Mouse (Mus musculus): ENCODE data around the gene Ascc3. TPM values are rescaled to one million over a fixed set of nuclear protein-coding genes. Genes with fewer than 3 reads are reported as not detected.

Ascc3 gene
- polyA plus RNA-seq, 1 experiment from 2014 or later, result 15.7 TPM

GRCm38 (mm10) chr10:50763457-50764310 is 171.2 kb downstream of the Ascc3 start:
- H3K27me3 ChIP-seq (replicated peaks), result peaks cover 3% of the 10 kb centered on the region; the same call in 1 of the 2 replicates
- H3K9me3 ChIP-seq (replicated peaks), result no peaks in the 10 kb centered on the region
- H3K4me2 ChIP-seq, result no peak overlapping the region
- peak; percentile 79 for ATAC-seq (ENCODE audit: low FRiP score)
- H3K4me3 ChIP-seq (replicated peaks), result no peak overlapping the region
- H3K4me1 ChIP-seq, result peaks cover 5% of the 10 kb centered on the region
- H3K27ac ChIP-seq (replicated peaks), result no peak overlapping the region
- WGBS, result 27% methylated on average over 7 of the region's 7 CpGs
- no peak overlapping the region for H3K9ac ChIP-seq (replicated peaks)
- H3K36me3 ChIP-seq, result 0 out of 2 replicates have a peak, but pooled peaks cover 3% of the 10 kb centered on the region

- Histone ChIP-seq H3K27ac (replicated peaks) (no peak overlapping the region), H3K9me3 (replicated peaks) (no peaks in the 10 kb centered on the region), H3K27me3 (replicated peaks) (no peaks in the 10 kb centered on the region; the same call in none of the 2 replicates), H3K9ac (replicated peaks) (no peak overlapping the region), H3K4me1 (no peaks in the 10 kb centered on the region), H3K4me2 (no peak overlapping the region), H3K4me3 (replicated peaks) (no peak overlapping the region), H3K36me3 (no peaks in the 10 kb centered on the region; the same call in 1 of the 2 replicates)
- WGBS, result 39% methylated on average over 2 of the region's 2 CpGs
- ATAC-seq (ENCODE audit: low FRiP score), result no peak
Measured at GRCm38 (mm10) chr10:50772811-50773210, 180.3 kb downstream of the Ascc3 start.

- H3K4me3 ChIP-seq (replicated peaks), result no peak overlapping the region
- no peaks in the 10 kb centered on the region; the same call in 1 of the 2 replicates for H3K36me3 ChIP-seq
- no peaks in the 10 kb centered on the region; the same call in 1 of the 2 replicates for H3K27me3 ChIP-seq (replicated peaks)
- no peak overlapping the region for H3K4me2 ChIP-seq
- ATAC-seq (ENCODE audit: low FRiP score), result no peak
- WGBS, result 99% methylated on average over 2 of the region's 2 CpGs
- no peak overlapping the region for H3K9ac ChIP-seq (replicated peaks)
- H3K4me1 ChIP-seq, result no peaks in the 10 kb centered on the region
- no peaks in the 10 kb centered on the region for H3K9me3 ChIP-seq (replicated peaks)
- H3K27ac ChIP-seq (replicated peaks), result no peak overlapping the region
Measured at GRCm38 (mm10) chr10:50773846-50774245, 181.4 kb downstream of the Ascc3 start.

- H3K4me1 ChIP-seq, result no peaks in the 10 kb centered on the region
- H3K4me2 ChIP-seq, result no peak overlapping the region
- H3K27me3 ChIP-seq (replicated peaks), result no peaks in the 10 kb centered on the region
- no peaks in the 10 kb centered on the region for H3K9me3 ChIP-seq (replicated peaks)
- WGBS, result 37% methylated on average over 5 of the region's 5 CpGs
- ATAC-seq (ENCODE audit: low FRiP score), result no peak
- H3K27ac ChIP-seq (replicated peaks), result no peak overlapping the region
- H3K36me3 ChIP-seq, result no peaks in the 10 kb centered on the region
- H3K9ac ChIP-seq (replicated peaks), result no peak overlapping the region
- no peak overlapping the region for H3K4me3 ChIP-seq (replicated peaks)
Measured at GRCm38 (mm10) chr10:50792840-50793239, 200.4 kb downstream of the Ascc3 start.

- no peak overlapping the region for H3K9ac ChIP-seq (replicated peaks)
- H3K27ac ChIP-seq (replicated peaks), result no peak overlapping the region
- no peak overlapping the region for H3K4me2 ChIP-seq
- H3K36me3 ChIP-seq, result no peaks in the 10 kb centered on the region
- no peak for ATAC-seq (ENCODE audit: low FRiP score)
- H3K4me1 ChIP-seq, result no peaks in the 10 kb centered on the region
- H3K4me3 ChIP-seq (replicated peaks), result no peak overlapping the region
- H3K27me3 ChIP-seq (replicated peaks), result no peaks in the 10 kb centered on the region
- 51% methylated on average over 2 of the region's 2 CpGs for WGBS
- no peaks in the 10 kb centered on the region for H3K9me3 ChIP-seq (replicated peaks)
Measured at GRCm38 (mm10) chr10:50801594-50801993, 209.1 kb downstream of the Ascc3 start.

GRCm38 (mm10) chr10:50802380-50802779 is 209.9 kb downstream of the Ascc3 start:
- H3K9ac ChIP-seq (replicated peaks), result no peak overlapping the region
- no peak overlapping the region for H3K27ac ChIP-seq (replicated peaks)
- no peaks in the 10 kb centered on the region for H3K4me1 ChIP-seq
- no peak overlapping the region for H3K4me2 ChIP-seq
- H3K27me3 ChIP-seq (replicated peaks), result no peaks in the 10 kb centered on the region
- no peak for ATAC-seq (ENCODE audit: low FRiP score)
- WGBS, result 72% methylated on average over 2 of the region's 2 CpGs
- H3K9me3 ChIP-seq (replicated peaks), result no peaks in the 10 kb centered on the region
- H3K36me3 ChIP-seq, result no peaks in the 10 kb centered on the region
- H3K4me3 ChIP-seq (replicated peaks), result no peak overlapping the region

GRCm38 (mm10) chr10:50806166-50806565 is 213.7 kb downstream of the Ascc3 start:
- H3K9me3 ChIP-seq (replicated peaks), result no peaks in the 10 kb centered on the region
- no peak overlapping the region for H3K4me3 ChIP-seq (replicated peaks)
- H3K27me3 ChIP-seq (replicated peaks), result no peaks in the 10 kb centered on the region
- no peaks in the 10 kb centered on the region for H3K4me1 ChIP-seq
- H3K4me2 ChIP-seq, result no peak overlapping the region
- H3K9ac ChIP-seq (replicated peaks), result no peak overlapping the region
- ATAC-seq (ENCODE audit: low FRiP score), result no peak
- no peaks in the 10 kb centered on the region for H3K36me3 ChIP-seq
- H3K27ac ChIP-seq (replicated peaks), result no peak overlapping the region
- WGBS, result 100% methylated on average over 2 of the region's 2 CpGs

GRCm38 (mm10) chr10:50822363-50822762 is 229.9 kb downstream of the Ascc3 start:
- H3K27ac ChIP-seq (replicated peaks), result no peak overlapping the region
- H3K4me3 ChIP-seq (replicated peaks), result no peak overlapping the region
- H3K4me2 ChIP-seq, result no peak overlapping the region
- no peaks in the 10 kb centered on the region for H3K27me3 ChIP-seq (replicated peaks)
- H3K9ac ChIP-seq (replicated peaks), result no peak overlapping the region
- H3K9me3 ChIP-seq (replicated peaks), result no peaks in the 10 kb centered on the region
- H3K4me1 ChIP-seq, result no peaks in the 10 kb centered on the region
- no peak for ATAC-seq (ENCODE audit: low FRiP score)
- WGBS, result 57% methylated on average over 1 of the region's 1 CpGs
- no peaks in the 10 kb centered on the region for H3K36me3 ChIP-seq

GRCm38 (mm10) chr10:50826829-50827228 is 234.4 kb downstream of the Ascc3 start:
- 0 out of 2 replicates have a peak, but pooled peaks cover 3% of the 10 kb centered on the region for H3K36me3 ChIP-seq
- no peaks in the 10 kb centered on the region for H3K9me3 ChIP-seq (replicated peaks)
- H3K9ac ChIP-seq (replicated peaks), result no peak overlapping the region
- no peak overlapping the region for H3K4me2 ChIP-seq
- H3K4me3 ChIP-seq (replicated peaks), result no peak overlapping the region
- ATAC-seq (ENCODE audit: low FRiP score), result no peak
- H3K4me1 ChIP-seq, result no peaks in the 10 kb centered on the region
- no peak overlapping the region for H3K27ac ChIP-seq (replicated peaks)
- H3K27me3 ChIP-seq (replicated peaks), result no peaks in the 10 kb centered on the region

- H3K9ac ChIP-seq (replicated peaks), result no peak overlapping the region
- H3K4me2 ChIP-seq, result no peak overlapping the region
- no peak overlapping the region for H3K27ac ChIP-seq (replicated peaks)
- no peaks in the 10 kb centered on the region for H3K9me3 ChIP-seq (replicated peaks)
- WGBS, result 88% methylated on average over 2 of the region's 2 CpGs
- 0 out of 2 replicates have a peak, but pooled peaks cover 3% of the 10 kb centered on the region for H3K36me3 ChIP-seq
- H3K4me1 ChIP-seq, result peaks cover 3% of the 10 kb centered on the region; the same call in 1 of the 2 replicates
- H3K4me3 ChIP-seq (replicated peaks), result no peak overlapping the region
- no peaks in the 10 kb centered on the region for H3K27me3 ChIP-seq (replicated peaks)
- no peak for ATAC-seq (ENCODE audit: low FRiP score)
Measured at GRCm38 (mm10) chr10:50834533-50834932, 242.1 kb downstream of the Ascc3 start.

- WGBS, result 60% methylated on average over 3 of the region's 3 CpGs
- no peak overlapping the region for H3K27ac ChIP-seq (replicated peaks)
- H3K9me3 ChIP-seq (replicated peaks), result no peaks in the 10 kb centered on the region
- no peaks in the 10 kb centered on the region for H3K27me3 ChIP-seq (replicated peaks)
- no peak overlapping the region for H3K9ac ChIP-seq (replicated peaks)
- no peak overlapping the region for H3K4me3 ChIP-seq (replicated peaks)
- ATAC-seq (ENCODE audit: low FRiP score), result no peak
- no peak overlapping the region for H3K4me2 ChIP-seq
- peaks cover 3% of the 10 kb centered on the region; the same call in 1 of the 2 replicates for H3K36me3 ChIP-seq
- H3K4me1 ChIP-seq, result no peaks in the 10 kb centered on the region
Measured at GRCm38 (mm10) chr10:50843363-50843762, 250.9 kb downstream of the Ascc3 start.

- H3K9ac ChIP-seq (replicated peaks), result no peak overlapping the region
- no peaks in the 10 kb centered on the region for H3K36me3 ChIP-seq
- H3K4me2 ChIP-seq, result no peak overlapping the region
- H3K4me3 ChIP-seq (replicated peaks), result no peak overlapping the region
- no peak for ATAC-seq (ENCODE audit: low FRiP score)
- no peaks in the 10 kb centered on the region for H3K9me3 ChIP-seq (replicated peaks)
- H3K4me1 ChIP-seq, result no peaks in the 10 kb centered on the region
- H3K27me3 ChIP-seq (replicated peaks), result no peaks in the 10 kb centered on the region
- no peak overlapping the region for H3K27ac ChIP-seq (replicated peaks)
- 84% methylated on average over 4 of the region's 4 CpGs for WGBS
Measured at GRCm38 (mm10) chr10:50868202-50868601, 275.7 kb downstream of the Ascc3 start.

Measured in neural tube, embryonic 15.5 days (tissue).